Mouse (Mus musculus): Measurements from ENCODE around the gene Ift74.

Ift74 gene

DNA sequence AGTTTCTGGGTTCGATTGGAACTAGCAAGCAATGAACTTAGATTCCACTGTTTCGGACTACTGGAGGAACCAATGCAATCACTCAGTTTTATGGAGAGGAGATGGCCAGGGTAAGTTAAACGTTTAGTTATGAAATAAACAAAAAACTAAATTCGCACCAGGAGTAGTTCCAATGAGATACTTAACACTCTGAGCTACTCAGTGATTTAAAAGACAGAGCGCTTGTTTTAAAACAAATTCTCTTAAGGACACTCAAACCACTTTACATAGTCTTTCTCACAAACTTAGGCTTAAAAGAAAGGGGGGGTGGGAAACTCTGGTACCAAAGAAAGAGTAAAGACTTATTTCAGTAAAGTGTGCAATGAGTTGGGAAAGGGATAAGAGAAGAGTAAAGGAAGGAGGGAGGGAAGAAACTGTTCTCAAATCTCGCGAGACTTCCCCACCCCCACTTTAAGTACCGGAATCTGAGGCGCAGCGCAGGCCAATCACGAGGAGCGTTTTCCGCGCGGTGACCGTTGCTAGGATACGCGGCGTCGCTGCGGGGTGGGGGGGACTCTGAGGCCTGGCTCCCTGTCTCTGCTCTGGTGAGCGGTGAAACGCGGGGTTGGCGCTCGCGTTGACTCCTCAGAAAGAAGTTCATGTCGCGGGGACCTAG is at the start of gene Ift74:
TSS of gene Ift74 (plus strand) at position 520 of the 655 bp plus-strand sequence.
- peak; percentile 58; the same call in 1 of the 2 replicates for TF ChIP-seq GATA4 (IDR thresholded peaks at IDR 0.05; ENCODE audit: insufficient replicate concordance, low read length)

- TF ChIP-seq GATA4 (IDR thresholded peaks at IDR 0.05; ENCODE audit: insufficient replicate concordance, low read length), result no peak
Measured at GRCm38 (mm10) chr4:94572677-94573076, 41.6 kb upstream of the Ift74 start.

DNA sequence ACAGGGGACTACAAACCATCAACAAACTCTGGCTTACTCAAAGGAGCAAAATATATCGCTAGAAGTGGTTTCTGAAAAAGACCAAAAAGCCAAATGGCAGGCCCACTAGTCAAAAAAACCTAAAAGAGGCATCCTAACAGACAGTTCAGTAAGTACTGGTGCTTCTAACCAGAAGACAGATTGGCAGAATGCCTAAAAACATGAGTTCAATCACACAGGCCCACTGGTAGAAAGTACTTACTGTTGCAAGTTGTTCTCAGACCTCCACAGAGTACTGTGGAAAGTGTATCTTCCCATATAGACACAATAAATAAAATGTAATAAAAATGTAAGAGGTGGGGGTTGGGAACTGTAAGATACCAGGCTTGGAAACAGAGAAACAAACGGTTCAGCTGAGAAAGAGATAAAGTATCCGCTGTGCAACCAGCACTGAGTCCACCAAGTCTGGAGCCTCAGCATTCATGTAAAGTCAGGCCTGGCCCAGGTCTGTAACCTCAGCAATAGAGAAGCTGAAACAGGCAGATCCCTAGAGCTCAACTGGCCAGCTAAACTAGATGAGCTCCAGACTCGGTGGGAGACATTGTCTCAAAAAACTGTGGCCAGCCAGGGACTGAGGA is 22.4 kb upstream of the Ift74 start:
- TF ChIP-seq GATA4 (IDR thresholded peaks at IDR 0.05; ENCODE audit: insufficient replicate concordance, low read length), result no peak

GRCm38 (mm10) chr4:94592709-94593108 is 21.6 kb upstream of the Ift74 start:
- no peak for TF ChIP-seq GATA4 (IDR thresholded peaks at IDR 0.05; ENCODE audit: insufficient replicate concordance, low read length)

- no peak for TF ChIP-seq GATA4 (IDR thresholded peaks at IDR 0.05; ENCODE audit: insufficient replicate concordance, low read length)
Measured at GRCm38 (mm10) chr4:94601395-94601794, 12.9 kb upstream of the Ift74 start.

- no peak for TF ChIP-seq GATA4 (IDR thresholded peaks at IDR 0.05; ENCODE audit: insufficient replicate concordance, low read length)
Measured at GRCm38 (mm10) chr4:94602496-94603030, 11.7 kb upstream of the Ift74 start.

DNA sequence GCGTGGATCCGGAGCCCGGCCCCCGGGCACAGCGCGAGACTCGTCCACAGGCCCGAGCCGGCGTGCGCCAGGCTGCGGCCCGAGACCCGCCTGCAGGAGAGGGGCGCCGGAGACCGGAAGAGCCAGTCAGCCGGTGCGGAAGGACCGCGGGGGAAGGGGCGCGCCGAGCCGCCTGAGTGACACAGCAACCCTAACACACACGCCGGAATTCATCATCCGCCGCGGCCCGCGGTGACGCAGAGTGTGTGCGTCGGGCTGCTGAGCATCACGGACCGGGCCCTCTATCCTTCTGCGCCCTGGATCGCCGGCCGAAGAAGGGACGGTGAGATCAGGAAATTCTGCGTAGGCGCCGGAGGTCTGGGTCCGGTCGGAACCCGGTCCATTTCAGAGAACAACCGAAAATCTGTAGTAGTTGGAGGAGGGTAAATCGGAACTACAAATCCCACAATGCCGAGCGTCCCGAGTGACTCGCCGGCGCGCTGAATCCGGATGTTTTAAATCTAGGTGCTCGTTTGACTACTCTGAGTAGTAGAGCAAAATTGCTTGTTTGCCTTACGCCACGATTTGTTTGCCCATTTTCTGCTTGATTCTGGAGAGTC is 11.2 kb upstream of the Ift74 start, which contains the start of gene Plaa:
TSS of gene Plaa (minus strand) at position 214 of the 599 bp plus-strand sequence.
- TF ChIP-seq GATA4 (IDR thresholded peaks at IDR 0.05; ENCODE audit: insufficient replicate concordance, low read length), result peak; percentile 67; the same call in 1 of the 2 replicates

DNA sequence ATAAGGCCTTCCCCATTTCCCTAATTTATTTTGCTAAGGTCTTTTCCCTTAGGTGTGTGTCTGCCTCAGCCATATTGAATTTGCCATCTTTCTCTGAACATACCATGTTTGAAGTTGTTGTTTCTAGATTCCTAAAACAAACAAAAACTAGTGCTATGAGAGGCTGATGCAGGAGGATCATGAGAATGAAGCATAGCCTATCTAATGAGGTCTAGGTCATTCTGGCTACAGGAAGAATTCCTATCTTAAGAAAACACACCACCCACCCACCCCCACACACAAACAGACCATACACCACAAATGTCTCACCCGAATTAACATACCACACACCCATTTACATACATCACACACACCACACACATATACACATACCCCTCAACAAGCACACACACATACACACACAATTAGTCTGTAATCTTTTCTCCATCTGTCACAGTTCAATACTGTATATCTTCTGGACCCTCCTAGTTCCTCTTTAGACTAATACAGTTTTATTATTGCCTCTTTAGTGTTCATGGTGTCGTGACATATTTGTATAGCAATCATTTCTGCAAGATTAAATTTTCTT is 9.8 kb upstream of the Ift74 start:
- no peak for TF ChIP-seq GATA4 (IDR thresholded peaks at IDR 0.05; ENCODE audit: insufficient replicate concordance, low read length)

DNA sequence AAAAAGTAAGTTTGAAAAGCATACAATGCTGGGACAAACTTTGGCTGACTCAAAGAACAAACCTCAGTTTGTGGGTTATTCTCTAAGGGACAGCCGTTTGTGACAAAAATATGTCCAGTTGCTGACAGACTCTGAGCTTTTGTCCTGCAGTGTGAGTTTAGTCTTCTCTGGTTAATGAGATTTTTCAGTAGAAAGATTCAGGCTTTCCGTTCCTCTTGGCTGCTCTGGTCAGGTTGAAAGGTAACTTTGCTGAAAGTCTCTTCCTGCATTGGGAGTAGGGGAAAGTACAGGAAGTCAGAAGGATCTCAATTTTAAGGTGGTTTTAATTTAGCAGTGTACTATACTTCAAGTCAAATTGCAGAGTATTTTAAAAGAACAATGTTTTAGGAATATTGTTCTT is 8.7 kb upstream of the Ift74 start:
- no peak for TF ChIP-seq GATA4 (IDR thresholded peaks at IDR 0.05; ENCODE audit: insufficient replicate concordance, low read length)

DNA sequence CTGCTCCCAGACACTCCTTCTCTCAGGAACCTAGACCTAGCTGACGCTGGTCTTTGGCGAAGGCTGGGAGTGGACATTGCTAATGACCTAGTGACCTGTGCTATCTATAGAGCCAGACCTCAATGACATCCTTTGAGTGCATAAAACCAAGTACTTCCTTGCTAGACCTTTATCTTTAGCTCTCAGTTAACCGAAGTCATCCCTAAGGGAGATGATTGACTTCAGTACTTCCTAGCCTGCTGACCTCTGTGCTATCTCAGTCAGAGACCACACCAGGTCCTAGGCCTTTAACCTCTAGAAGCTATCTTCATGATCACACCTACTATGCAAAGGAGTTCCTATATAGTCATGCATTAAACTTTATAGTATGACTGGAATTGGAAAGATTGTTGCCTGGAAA is 4.0 kb upstream of the Ift74 start:
- TF ChIP-seq GATA4 (IDR thresholded peaks at IDR 0.05; ENCODE audit: insufficient replicate concordance, low read length), result no peak

DNA sequence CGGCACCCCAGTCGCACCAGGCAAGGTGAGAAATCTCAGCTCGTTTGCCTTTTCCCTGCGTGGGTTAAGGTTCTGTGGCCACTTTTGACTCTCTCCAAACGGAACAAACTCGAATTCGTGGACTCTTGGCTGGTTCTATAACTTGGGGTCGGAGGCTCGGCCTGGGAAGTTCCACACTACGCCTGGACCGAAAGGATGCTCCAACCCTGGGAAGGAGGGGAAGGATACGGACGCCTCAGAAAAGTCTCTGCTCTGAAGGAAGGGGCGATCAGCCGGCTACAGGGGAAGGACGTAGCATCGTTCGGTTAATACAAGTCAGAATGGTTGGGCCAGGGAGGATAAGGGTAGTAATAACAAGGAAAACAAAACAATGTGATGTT is 326 bp downstream of the Ift74 start:
- no peak for TF ChIP-seq GATA4 (IDR thresholded peaks at IDR 0.05; ENCODE audit: insufficient replicate concordance, low read length)

- TF ChIP-seq GATA4 (IDR thresholded peaks at IDR 0.05; ENCODE audit: insufficient replicate concordance, low read length), result no peak
Measured at GRCm38 (mm10) chr4:94620077-94620476, 5.8 kb downstream of the Ift74 start.

DNA sequence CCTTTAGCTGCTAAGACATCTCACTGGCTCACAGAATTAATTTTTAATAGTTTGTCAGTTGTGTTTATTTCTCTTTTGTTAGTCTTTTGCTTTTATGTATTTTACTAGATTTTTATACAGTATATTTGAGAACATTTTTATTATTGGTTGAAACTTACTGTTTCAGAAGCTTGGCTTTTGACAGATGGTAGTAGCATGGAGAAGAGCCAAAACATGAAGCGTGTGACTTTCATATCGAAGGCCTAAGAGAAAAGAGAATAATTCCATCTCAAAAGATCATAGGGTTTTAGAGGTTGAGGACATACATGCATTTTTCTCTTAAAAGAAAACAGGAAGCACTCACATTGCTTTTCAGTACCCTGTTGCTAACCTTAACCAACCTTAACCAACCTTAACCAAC is 28.9 kb downstream of the Ift74 start:
- TF ChIP-seq GATA4 (IDR thresholded peaks at IDR 0.05; ENCODE audit: insufficient replicate concordance, low read length), result no peak

DNA sequence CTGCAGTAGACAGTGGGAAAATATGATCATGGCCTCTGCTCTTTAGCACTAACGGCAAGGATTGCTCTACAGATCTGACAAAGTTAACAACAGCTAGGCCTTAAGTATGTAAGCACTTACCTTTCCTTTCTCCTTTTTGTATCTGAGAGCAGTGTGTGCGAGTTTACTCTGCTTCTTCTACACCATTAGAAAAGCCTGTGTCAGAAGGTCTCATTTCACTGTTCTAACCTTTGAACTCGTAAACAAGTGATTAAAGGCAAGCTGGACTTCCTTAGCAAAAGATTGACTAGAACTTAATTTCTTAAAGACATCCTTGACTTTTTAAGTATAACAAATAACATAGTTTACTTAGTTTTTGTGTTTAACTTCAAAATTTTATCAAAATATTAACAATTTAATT is 35.6 kb downstream of the Ift74 start, which contains the start of gene Lrrc19:
TSS of gene Lrrc19 (minus strand) at position 225 of the 400 bp plus-strand sequence.
- TF ChIP-seq GATA4 (IDR thresholded peaks at IDR 0.05; ENCODE audit: insufficient replicate concordance, low read length), result no peak

GRCm38 (mm10) chr4:94669718-94670117 is 55.4 kb downstream of the Ift74 start:
- TF ChIP-seq GATA4 (IDR thresholded peaks at IDR 0.05; ENCODE audit: insufficient replicate concordance, low read length), result no peak

DNA sequence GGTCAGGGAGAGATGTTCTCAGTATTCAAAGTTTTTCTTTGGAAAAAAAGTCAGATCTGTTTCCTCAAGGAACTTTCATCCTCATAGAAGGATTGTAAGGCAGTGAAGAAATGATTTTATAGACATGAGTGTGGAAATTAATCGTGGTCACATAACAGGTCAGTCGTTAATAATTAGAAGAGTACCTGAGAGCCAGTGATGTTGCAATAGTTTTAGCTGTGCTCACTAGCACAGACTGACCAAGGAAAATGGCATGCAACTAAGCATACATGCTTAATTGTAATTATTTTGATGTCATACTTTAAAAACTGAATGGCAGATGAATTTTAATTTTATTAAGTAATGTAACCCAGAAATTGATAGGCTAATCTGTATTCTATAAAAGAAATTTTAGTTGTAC is 66.4 kb downstream of the Ift74 start:
- no peak for TF ChIP-seq GATA4 (IDR thresholded peaks at IDR 0.05; ENCODE audit: insufficient replicate concordance, low read length)
